Mouse (Mus musculus) lung, adult 10 weeks (tissue): Measurements from ENCODE around the gene Wt1. TPM values are rescaled to one million over a fixed set of nuclear protein-coding genes. Genes with fewer than 3 reads are reported as not detected.

Experiments
- polyA plus RNA-seq: library from polyadenylated mRNA; stranded (reverse); fragments of 350-450 nt; fragmentation: Illumina TruSeq; extraction: RNeasy Lipid Tissue Mini Kit (QIAGEN cat#74804); gene quantifications from one replicate; pipeline ENCODE4 v1.2.3, GENCODE M21; 2014; ENCODE audit warnings: low read depth, low replicate concordance; ENCODE audit not compliant: insufficient read depth

The Wt1 gene
- 2.7 TPM for polyA plus RNA-seq

GRCm38 (mm10) chr2:105126279-105126678 lies at the start of gene Wt1:
Wt1 (plus strand) TSS chr2:105126529.

GRCm38 (mm10) chr2:105091718-105092117 lies 34.6 kb upstream of the Wt1 start, which contains the start of gene Gm11060:
Gm11060 (plus strand) TSS chr2:105092018.

Other genes starting within 250 kb of the Wt1 start
- gene Eif3m, start 109.4 kb upstream of the Wt1 start, polyA plus RNA-seq = 135 TPM
- not detected for gene Gm11060, start 34.5 kb upstream of the Wt1 start, polyA plus RNA-seq
- not detected for gene Them7, start 97.8 kb downstream of the Wt1 start, polyA plus RNA-seq